Mouse (Mus musculus) testis, adult 2 months (tissue): Measurements from ENCODE around the gene Actr8.

Source experiments
- CTCF ChIP-seq: fragments of 200-500 bp; IDR thresholded peaks from 2 replicates; pipeline ENCODE4 v1.5.1; 2012; ENCODE audit warnings: low read depth, mild to moderate bottlenecking, inconsistent platforms, low read length, moderate library complexity; ENCODE audit not compliant: control insufficient read depth, insufficient read depth, insufficient replicate concordance
- POLR2A ChIP-seq: fragments of 200-500 bp; IDR thresholded peaks from 2 replicates; pipeline ENCODE4 v1.6.1; 2012; ENCODE audit warnings: low read depth, mild to moderate bottlenecking, inconsistent platforms, low read length, moderate library complexity; ENCODE audit not compliant: control insufficient read depth

DNA sequence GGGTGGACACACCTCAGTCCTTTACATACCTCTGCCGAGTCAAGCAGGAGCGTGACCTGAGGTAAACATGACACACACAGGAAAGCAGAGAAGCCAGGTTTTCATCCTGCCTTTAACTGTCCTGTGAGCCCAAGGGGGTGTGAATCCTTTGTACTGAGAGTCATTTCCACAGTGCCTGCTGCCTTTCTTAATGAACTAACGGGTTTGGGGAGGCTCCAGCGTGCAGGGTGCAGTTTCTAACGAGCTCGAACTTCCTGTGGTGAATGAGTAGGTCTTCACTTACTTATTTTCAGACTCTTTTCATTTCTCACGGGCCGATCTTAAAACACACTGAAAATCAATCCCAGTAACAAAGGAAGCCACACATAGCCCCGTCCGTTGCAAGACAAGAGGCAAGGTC, 36.4 kb downstream of the Actr8 start:
- TF ChIP-seq CTCF: no peak
- TF ChIP-seq POLR2A: no peak
